Mouse (Mus musculus): ENCODE data around the gene Fam234b.

Gene Fam234b

GRCm38 (mm10) chr6:135223786-135224416 lies 26.1 kb downstream of the Fam234b start:
- peak; percentile 41 for DNase-seq (ENCODE audit: low spot score)

DNA sequence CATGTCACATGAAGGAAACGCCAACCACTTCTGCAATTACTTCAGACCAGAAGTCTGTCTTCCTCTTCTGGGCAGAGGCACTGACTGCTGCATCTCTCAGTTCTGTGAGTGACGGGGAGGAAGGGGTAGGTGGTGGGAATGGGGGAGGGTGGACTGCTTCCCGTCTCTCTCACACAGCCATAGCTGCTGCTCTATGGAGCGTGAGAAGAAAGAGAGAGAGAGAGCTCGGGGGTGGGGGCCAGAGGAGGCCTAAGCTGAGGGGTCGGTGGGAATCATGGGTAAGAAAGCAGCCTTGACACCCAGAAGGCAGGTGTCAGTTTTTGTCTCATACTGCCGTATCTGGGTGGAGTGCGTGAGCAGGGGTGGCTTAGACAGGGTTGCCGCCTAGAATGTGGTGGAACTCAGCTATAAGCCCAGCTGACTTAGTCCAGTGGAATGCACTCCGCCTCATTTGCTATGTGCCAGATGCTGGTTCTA lies 30.7 kb downstream of the Fam234b start:
- DNase-seq (ENCODE audit: low spot score): no peak

- no peak for DNase-seq (ENCODE audit: low spot score)
These were observed 32.8 kb downstream of the Fam234b start for GRCm38 (mm10) chr6:135230586-135230985.

DNA sequence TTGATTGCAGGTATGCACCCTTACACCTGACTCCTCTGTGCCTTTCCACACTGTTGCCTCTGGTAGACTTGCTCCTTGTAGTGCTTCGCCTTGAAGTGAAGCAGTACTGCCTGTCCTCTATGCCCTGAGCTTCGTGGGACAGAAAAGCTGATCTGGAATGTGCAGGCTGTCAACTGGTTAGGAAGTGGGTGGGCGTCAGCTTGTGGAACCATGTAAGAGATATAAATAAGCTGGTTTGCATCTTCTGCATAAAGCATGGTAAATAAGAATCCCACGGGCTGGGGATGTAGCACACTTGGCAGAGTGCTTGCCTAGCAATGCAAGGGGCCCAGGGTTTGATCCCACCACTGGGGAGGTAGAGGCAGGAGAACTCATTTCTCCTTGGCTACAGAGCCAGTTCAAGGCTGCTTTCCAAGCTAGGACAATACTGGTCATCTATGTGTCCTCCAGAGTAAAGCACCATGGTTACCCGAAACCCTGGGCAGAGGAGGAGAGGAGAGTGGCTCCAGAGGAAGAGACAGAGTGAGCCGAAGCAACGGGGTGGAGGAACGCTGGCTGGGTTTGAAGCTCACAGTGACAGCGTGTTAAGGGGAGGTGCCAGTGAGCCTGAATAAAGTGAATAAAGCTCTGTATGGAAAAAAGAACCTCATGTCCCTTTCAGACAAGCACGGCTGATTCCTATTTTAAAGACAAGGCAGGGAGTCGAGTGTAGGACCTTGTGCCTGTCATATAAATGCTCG lies 34.8 kb downstream of the Fam234b start:
- no peak for DNase-seq (ENCODE audit: low spot score)

GRCm38 (mm10) chr6:135235742-135236141 lies 38.0 kb downstream of the Fam234b start:
- DNase-seq (ENCODE audit: low spot score): no peak

- DNase-seq (ENCODE audit: low spot score): no peak
These were observed 38.8 kb downstream of the Fam234b start for GRCm38 (mm10) chr6:135236576-135236975.

DNA sequence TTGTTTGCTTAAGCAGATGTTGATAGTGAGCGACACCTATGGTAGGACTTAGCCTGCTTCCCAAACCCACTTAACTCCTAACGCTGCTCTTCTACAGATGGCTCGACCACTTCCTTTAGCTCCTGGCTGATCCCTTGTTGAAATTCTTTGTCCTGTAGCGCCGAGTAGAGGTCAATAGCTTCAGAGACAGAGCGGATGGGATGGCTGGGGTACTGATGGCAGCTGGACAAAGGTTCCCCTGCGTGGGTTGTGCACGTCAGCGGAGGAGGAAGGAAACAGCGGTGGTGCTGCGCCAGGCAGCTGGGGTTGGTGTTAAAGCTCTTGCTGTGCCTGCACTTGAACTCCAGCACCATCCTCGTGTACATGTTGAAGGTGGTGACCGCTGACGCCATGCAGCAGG lies 39.5 kb downstream of the Fam234b start:
- no peak for DNase-seq (ENCODE audit: low spot score)

DNA sequence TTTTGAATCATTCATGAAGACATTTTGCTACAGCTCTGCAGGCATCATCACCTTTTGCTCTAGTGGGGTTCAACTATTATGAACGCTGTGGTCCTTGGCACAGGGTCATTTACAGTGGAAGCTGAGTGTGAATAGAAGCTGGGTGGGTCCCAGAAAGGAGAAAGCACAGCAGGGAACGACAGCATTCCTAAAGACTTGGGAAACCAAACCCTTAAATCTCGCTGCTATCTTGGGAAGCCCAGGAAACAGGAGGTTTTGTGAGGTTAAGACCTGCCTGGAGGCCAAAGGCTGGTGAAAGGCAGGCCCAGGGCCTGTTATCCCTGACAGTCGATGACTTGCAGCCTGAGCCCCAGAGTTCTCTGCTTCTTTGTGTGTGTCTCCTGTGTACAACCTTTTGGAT lies 40.4 kb downstream of the Fam234b start:
- DNase-seq (ENCODE audit: low spot score): no peak

DNA sequence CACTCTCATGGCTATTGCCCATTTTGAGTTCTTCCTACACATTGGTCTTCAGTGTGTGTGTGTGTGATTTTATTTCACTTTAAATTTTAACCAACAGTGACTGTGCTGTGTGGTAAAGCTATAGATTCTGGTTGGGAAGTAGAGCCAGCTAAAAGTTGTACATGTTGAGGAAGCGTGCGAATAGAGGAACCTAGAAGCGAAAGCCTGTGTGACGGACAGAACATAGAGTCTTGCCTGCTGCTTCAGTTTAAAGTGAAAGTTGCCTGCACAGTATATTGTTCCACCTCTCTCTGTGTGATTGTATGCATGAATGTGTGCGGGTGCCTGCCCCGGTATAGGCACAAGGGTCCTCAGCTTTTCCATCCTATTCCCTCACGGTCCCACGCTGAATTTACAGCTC lies 42.6 kb downstream of the Fam234b start:
- DNase-seq (ENCODE audit: low spot score): no peak

DNA sequence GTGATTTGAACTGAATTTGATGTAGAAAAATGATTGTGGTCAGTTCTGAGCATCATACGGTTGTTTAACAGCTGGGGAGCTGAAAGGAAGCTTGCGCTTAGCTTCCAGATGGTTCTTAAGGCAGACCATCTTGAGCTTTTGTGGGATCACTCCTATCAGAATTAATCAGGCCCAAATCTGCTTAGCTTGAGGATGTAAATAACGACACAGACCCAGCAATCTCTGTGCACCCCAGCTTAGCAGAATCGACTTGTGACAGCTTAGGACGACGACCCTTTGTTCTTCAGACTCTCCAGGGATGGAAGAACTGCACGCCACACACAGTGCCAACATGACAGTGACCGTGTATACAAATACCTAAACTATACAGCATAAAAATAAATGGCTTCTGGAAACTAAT lies 47.8 kb downstream of the Fam234b start:
- no peak for DNase-seq (ENCODE audit: low spot score)

DNA sequence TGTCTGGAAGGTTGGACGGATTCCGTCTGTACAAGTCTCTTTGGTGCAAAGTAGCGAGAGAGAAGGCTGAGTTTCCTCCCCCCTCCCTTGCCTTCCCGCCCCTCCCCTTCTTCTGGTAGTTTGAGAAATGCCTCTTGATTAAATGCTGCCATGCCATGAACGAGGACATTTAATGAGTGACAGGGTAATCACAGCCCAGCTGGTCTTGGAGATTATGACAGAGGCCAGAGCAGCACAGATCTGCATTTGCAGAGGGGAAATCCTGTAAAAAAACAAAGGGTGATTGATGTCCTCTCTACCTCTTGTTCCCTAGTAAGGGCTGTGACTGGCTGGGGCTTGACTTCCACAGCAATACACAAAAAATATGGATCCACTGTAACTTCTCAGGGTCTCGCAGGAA lies 50.1 kb downstream of the Fam234b start:
- DNase-seq (ENCODE audit: low spot score): no peak

DNA sequence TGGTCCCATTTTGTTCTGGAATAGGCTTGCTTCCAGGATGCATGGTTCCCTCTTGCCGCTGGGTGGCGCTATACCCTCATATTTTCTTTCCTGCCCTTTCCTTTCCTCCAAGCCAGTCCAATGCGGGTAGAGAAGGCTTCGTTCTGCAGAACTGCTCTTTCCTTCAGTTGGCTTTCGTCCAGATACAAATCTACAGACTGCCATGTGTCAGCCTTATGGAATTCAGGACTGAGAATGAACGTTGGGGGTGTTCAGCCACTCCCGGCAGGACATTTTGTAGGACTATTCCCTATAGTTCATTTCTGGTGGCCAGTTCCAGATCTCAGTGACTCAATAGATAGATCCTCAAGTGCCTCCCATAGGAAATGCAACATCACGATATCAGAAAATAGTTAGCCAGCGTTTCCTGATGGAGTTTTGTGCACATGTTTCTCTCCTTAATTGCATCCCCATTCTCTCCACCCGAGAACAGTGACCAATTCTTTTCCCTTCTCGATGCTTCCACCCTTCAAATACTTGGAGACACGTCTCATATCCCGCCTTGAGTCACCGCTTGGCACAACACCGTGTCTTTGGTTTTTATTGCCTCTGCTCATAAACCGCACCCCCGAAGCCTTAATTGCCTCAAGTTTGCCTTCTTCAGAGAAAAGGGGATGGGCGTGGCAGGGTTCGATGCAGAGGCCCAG lies 52.2 kb downstream of the Fam234b start:
- peak; percentile 67 for DNase-seq (ENCODE audit: low spot score)

DNA sequence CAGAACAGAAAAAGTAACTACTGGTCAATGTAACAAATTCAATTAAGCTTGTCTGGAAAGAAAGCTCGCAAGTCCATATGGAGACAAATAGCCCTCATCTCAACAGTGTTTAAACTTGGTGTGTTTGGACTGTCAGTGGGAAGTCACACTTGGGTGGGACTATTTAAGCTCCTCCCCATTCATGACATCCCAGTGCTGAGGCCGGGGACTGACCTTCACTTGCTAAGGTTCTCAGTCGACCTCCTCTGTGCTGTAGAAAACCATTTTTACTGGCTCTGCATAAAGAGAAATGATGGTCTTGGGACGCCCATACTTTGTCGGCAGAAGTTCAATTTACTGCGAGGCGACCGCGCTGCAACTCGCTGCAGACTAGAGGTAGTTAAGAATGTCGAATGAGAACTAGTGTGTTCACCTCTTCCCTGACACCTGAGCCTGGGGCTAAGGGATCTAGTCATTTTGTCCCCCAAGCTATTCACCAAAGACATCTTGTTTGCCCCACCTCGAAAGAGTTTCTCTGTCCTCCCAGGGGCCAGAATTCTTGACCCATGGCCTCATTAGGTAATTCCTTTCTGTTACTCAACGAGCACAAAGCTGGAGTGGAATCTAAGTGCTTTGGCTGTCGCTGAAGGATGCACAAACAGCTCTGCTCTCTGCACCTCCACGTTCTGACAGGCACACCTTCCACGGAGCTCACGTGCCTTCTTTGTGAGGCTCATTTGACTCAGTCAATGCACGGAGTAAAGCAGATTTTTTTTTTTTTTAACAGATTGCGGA lies 53.3 kb downstream of the Fam234b start:
- no peak for DNase-seq (ENCODE audit: low spot score)

DNA sequence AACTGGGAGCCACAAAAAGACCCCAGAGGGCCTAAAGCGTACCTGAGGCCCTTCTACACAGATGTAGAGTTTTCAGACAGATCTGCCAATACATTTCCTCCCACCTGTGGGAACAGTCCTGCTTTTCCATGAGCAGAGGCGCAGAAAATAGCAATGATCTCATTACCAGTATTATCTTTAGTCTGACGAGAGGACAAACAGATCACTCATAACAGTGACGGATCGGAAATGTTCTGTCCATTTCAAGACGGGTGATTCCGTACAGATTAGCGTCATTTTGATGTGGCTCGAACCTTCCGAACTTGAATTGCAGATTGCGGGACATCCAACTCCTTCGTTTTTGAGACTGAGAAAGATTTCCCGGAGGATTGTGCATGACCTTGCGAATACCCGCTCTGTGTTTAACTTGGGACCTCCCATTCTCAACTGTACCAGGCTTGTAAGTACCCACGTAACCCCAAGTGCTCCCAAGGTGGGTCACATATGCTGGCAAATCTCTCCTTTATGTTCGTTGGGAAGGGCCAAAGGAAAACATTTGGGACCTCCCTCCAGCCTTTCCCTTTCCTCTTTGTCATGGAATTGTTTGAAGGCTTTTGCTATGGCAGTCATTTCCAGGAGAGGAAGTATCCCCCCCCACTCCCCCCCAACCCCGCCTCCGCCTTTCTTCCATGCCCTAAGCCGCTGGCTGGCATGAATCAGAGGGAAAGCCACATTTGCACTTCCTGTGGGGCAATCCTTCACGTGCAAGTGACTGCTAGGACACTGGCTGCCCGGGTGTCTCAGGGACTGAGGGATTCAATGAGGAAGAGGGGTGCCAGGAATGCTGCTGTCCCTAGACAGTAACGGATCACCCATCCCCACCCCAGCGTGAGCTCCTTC lies 54.3 kb downstream of the Fam234b start:
- DNase-seq (ENCODE audit: low spot score): no peak

DNA sequence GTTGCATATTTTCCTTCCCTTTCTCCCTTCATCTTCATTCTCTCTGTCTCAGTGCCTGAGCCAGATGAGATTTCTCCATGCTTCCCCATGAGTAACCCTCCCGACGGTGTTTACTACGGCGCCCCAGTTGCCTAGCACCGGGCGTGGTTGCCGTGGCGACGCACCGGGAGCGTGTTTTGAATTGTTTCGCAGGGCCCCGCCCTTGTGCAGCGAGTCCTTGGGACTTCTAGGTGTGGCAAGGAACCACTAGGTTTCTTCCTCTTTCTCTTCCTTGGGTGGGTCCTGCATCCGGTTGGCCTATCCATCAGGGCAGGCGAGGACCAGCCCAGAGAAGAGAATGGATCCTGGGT lies 54.9 kb downstream of the Fam234b start:
- DNase-seq (ENCODE audit: low spot score): peak; percentile 51

DNA sequence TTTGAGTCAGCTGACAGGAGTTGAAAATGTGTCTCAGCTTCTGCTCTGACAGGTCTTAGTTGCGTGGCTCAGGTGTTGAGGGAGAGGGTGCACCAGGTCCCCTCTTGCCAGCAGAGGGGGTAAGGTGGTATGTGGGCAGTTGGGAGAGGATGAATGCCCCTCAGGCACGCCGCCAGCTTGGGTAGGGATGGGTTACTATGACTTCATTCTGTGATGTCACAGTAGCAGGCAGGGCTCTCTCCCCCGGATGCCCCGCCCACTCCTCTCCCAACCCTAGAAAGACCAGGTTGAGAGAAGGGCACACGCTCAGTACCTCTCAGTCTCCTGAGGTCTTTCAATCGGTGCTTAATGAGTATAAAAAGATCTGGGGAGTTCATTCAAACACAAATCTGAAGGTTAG lies 56.4 kb downstream of the Fam234b start, which contains the start of gene Gsg1:
Gsg1 (minus strand) TSS at position 199 of the 400 bp plus-strand sequence.
- DNase-seq (ENCODE audit: low spot score): no peak

DNA sequence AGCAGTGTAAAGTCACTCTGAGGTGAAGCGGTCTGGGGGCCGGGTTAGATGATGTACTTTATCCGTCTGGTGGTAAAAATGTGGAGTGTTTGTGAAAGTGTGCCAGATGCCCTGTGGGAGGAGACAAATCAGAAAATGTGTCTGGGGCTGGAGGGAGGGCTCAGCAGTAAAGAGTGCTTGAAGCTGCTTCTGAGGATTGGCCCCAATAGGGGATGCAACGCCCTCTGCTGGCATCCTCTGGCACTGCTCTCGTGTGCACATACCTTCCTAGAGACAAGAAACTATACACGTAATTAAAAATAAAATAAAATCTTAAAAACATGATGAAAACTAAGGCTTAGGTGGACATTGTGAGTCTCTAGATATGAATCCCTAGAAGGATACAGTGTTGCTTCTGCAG lies 62.7 kb downstream of the Fam234b start:
- no peak for DNase-seq (ENCODE audit: low spot score)

- no peak for DNase-seq (ENCODE audit: low spot score)
These were observed 63.3 kb downstream of the Fam234b start for GRCm38 (mm10) chr6:135261124-135261523.

DNA sequence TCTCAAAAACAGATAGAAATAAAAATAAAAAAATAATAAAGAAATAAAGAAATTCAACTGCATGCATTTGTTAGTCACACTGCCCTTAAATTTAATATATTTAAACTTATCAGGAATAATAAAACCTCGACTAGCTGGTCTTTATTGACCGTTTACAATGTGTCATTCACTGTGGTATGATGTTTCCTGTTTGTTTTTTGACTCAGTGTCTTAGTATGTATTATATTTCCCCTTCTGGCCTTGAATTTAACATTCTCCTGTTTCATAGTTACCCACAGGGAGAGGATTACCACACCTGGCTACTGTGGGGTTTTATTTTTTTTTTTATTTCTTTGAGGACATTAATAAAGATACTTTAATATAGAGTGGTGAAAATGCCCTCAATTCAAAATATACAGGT lies 64.8 kb downstream of the Fam234b start:
- DNase-seq (ENCODE audit: low spot score): no peak

DNA sequence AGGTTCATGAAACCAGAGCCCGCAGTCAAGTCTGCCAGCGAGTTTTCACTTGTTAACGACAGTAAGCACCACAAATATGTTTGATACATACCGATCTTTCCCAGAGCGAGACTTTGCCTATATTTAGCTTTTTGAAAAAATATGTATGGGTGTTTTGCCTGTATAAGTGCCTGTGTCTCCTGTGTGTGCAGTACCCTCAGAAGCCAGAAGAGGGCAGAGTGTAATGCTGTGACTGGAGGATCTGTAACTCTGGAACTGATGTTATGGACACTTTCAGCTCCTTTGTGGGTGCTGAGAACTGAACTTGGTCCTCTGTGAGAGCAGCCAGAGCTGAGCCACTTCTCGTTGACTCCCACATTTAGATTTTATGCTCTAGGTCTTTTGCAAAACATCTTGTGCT lies 66.4 kb downstream of the Fam234b start:
- no peak for DNase-seq (ENCODE audit: low spot score)

- DNase-seq (ENCODE audit: low spot score): no peak
These were observed 68.3 kb downstream of the Fam234b start for GRCm38 (mm10) chr6:135266056-135266455.
